9 mouse cellular contexts compared by ENCODE assay signal in the genomic region with DNA sequence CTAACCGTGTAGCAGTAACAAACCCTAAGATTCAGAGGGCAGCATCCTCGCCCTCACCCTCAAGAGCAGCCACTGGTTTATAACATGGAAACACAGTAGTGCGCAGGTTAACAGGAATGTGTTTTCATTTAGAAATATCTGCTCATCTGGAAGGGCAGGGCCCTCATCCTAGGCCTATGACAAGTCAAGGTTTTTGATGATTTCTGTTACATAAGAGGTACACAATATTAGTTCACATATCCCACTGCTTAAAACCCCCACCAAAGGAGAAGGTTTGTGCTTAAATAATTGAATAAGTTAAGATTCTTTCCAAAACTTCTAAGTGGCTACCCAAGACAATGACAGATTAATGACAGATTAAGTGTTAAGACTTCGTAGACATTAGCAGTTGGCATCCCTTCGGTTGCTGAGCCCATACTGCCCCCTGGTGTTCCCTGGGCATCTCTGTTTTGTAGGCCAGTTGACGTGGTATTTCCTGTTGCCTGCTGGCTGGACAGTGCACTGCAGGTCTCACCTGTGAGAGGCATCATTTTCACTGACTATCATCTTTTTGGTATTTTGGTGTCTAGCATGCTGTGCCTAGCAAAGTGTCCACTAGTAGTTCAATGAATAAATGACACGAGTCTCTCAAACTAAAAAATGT.
A peak's percentile ranks its signal among the peaks of the same experiment; 100 is the strongest.
DNase-seq lines count a peak whose midpoint lies in the region; ATAC-seq and TF ChIP-seq lines count a peak whose summit lies in the region.
"Had no signal": no experiment of that assay in that cellular context is flagged by ENCODE, and none has a peak within 500 bp of the region (broad histone marks: within the 10 kb centered on the region; RNA-seq: fewer than 3 reads in every experiment).

No protein-coding gene starts in this region.

- H3K36me3 ChIP-seq in midbrain, embryonic 11.5 days (ENCODE audit: control insufficient read depth, insufficient read depth, low read length), result no peaks in the 10 kb centered on the region

- peak; percentile 83 for DNase-seq in NIH3T3 (ENCODE audit: low read depth)
- DNase-seq in cerebellum, adult 2 months, result peak; percentile 84 to 85
- peak; percentile 57 to 68 for DNase-seq in frontal cortex, postnatal 10 days (ENCODE audit: low spot score in 2 of 2)
- peak; percentile 91 for DNase-seq in induced T-regulatory cell, adult 2 months (ENCODE audit: low read depth)
- peak; percentile 52 to 89 for DNase-seq in left cerebral cortex, adult 9 months (ENCODE audit: low spot score in 2 of 2)
- DNase-seq in midbrain, embryonic 11.5 days (ENCODE audit: low spot score, missing footprints), result peak; percentile 92
- peak; percentile 70 for DNase-seq in right cerebral cortex, postnatal 4 days
- DNase-seq in yolk sac, embryonic 10.5 days (ENCODE audit: low spot score), result peak; percentile 33

- TF ChIP-seq POLR2A in cerebellum, adult 2 months (IDR thresholded peaks at IDR 0.05; ENCODE audit: borderline replicate concordance, insufficient read depth, low read length), result no peak

- no peak overlapping the region for H3K27ac ChIP-seq in cerebellum, adult 2 months (ENCODE audit: insufficient read depth, low read length)
- H3K27ac ChIP-seq in midbrain, embryonic 11.5 days (ENCODE audit: low read depth, low read length), result no peak overlapping the region

- no peak overlapping the region for H3K4me3 ChIP-seq in cerebellum, adult 2 months (replicated peaks; ENCODE audit: insufficient read depth, low read depth, low read length)
- H3K4me3 ChIP-seq in midbrain, embryonic 11.5 days (ENCODE audit: low read depth, low read length), result no peak overlapping the region
- H3K4me3 ChIP-seq: myocyte had no signal

- H3K27me3 ChIP-seq in cerebellum, adult 2 months (ENCODE audit: control insufficient read depth, insufficient read depth, low read length), result no peaks in the 10 kb centered on the region
- H3K27me3 ChIP-seq in midbrain, embryonic 11.5 days (ENCODE audit: control insufficient read depth, insufficient read depth, low read length), result no peaks in the 10 kb centered on the region

- peak; percentile 83 for ATAC-seq in midbrain, embryonic 11.5 days (ENCODE audit: low FRiP score)

- H3K4me2 ChIP-seq in midbrain, embryonic 11.5 days, result no peak overlapping the region

- no peaks in the 10 kb centered on the region for H3K9me3 ChIP-seq in midbrain, embryonic 11.5 days (ENCODE audit: control insufficient read depth, low read length)

- H3K4me1 ChIP-seq in cerebellum, adult 2 months (ENCODE audit: control insufficient read depth, insufficient read depth, low read length), result no peaks in the 10 kb centered on the region
- H3K4me1 ChIP-seq in midbrain, embryonic 11.5 days (ENCODE audit: control insufficient read depth, insufficient read depth, low read length), result no peaks in the 10 kb centered on the region

- no peak overlapping the region for H3K9ac ChIP-seq in midbrain, embryonic 11.5 days (ENCODE audit: low read length)

- WGBS in cerebellum, adult 2 months, result 48% methylated on average over 7 of the region's 7 CpGs
- WGBS in midbrain, embryonic 11.5 days, result 48% methylated on average over 7 of the region's 7 CpGs

- TF ChIP-seq CTCF in cerebellum, adult 2 months (IDR thresholded peaks at IDR 0.05; ENCODE audit: borderline replicate concordance, insufficient read depth, low read depth, low read length), result peak; percentile 100

Comparison
In these comparisons a context has a peak if more than half of its experiments do, and no peak if none do; other contexts are left out.
1. DNase-seq: peak in every context shown above with its lines; median percentile 92 in midbrain, embryonic 11.5 days; 91 in induced T-regulatory cell, adult 2 months; 84 in cerebellum, adult 2 months; 83 in NIH3T3; 70 in left cerebral cortex, adult 9 months; 70 in right cerebral cortex, postnatal 4 days; 62 in frontal cortex, postnatal 10 days; 33 in yolk sac, embryonic 10.5 days.